Mouse (Mus musculus) midbrain, embryonic 13.5 days (tissue): ENCODE data around the gene Npc2. TPM values are rescaled to one million over a fixed set of nuclear protein-coding genes. Genes with fewer than 3 reads are reported as not detected.

Source experiments
- ATAC-seq: fragments of 200-750 bp; cut with Nextera tagmentation; 2 replicates; pipeline ENCODE4 v1.8.0; 2017; ENCODE audit warnings: mild to moderate bottlenecking, moderate TSS enrichment, moderate library complexity
- H3K27ac ChIP-seq: fragments of 300-500 bp; sonication (generic); 2 replicates; pipeline ENCODE4 v1.5.1; 2015; ENCODE audit warnings: inconsistent platforms, mild to moderate bottlenecking, moderate library complexity
- H3K27me3 ChIP-seq: fragments of 300-500 bp; sonication (generic); 2 replicates; pipeline ENCODE4 v1.6.1; 2015; ENCODE audit warnings: mild to moderate bottlenecking, inconsistent platforms
- H3K36me3 ChIP-seq: fragments of 300-500 bp; sonication (generic); 2 replicates; pipeline ENCODE4 v1.6.1; 2015; ENCODE audit warnings: mild to moderate bottlenecking, inconsistent platforms
- H3K4me1 ChIP-seq: fragments of 300-500 bp; sonication (generic); replicated peaks from 2 replicates; pipeline ENCODE4 v1.6.1; 2015; ENCODE audit warnings: inconsistent platforms
- H3K4me2 ChIP-seq: fragments of 300-500 bp; sonication (generic); replicated peaks from 2 replicates; pipeline ENCODE4 v1.6.1; 2015; ENCODE audit warnings: moderate library complexity, mild to moderate bottlenecking, inconsistent platforms
- H3K4me3 ChIP-seq: fragments of 300-500 bp; sonication (generic); replicated peaks from 2 replicates; pipeline ENCODE4 v1.5.1; 2015; ENCODE audit warnings: mild to moderate bottlenecking, inconsistent platforms
- H3K9ac ChIP-seq: fragments of 300-500 bp; sonication (generic); replicated peaks from 2 replicates; pipeline ENCODE4 v1.6.1; 2015; ENCODE audit warnings: mild to moderate bottlenecking, inconsistent platforms
- H3K9me3 ChIP-seq: fragments of 300-500 bp; sonication (generic); 2 replicates; pipeline ENCODE4 v1.6.1; 2016; ENCODE audit warnings: mild to moderate bottlenecking, inconsistent platforms
- WGBS: fragments of 180-500 bp; shearing (Covaris S2); methylation state at CpG from one replicate; pipeline ENCODE4 v1.1.7; 2015; 5-methylcytosine and 5-hydroxymethylcytosine counted together
- polyA plus RNA-seq: library from polyadenylated mRNA; unstranded; fragments of >200 nt; fragmentation: Nextera tagmentation; extraction: Ambion mirVana; gene quantifications from 2 replicates; pipeline ENCODE4 v1.2.1, GENCODE M21; 2015

Npc2 gene
- polyA plus RNA-seq, 1 experiment from 2014 or later = 87.8 TPM

DNA sequence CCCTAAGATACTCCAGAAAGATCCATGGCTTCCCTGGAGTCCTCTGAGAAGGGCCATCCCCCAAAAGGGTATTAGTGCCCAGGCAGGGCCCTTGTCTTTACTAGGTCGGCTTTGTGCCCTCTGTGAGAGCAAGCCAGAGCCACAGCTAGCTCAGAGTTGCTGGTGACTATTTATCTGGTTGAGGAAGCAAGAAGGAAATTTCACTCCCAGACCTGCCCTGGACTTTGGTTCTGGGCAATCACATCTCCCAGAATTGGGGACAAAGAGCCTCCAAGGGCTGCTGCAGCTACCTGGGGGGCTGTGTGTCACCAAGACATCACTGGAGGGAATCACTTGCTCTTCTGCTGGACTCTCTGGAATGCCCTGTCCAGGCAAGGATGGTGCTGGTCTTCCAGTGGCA, 33.1 kb upstream of the Npc2 start:
- H3K4me3 ChIP-seq = no peak overlapping the region
- H3K4me1 ChIP-seq = no peaks in the 10 kb centered on the region; the same call in 1 of the 2 replicates
- H3K4me2 ChIP-seq = no peak overlapping the region
- no peaks in the 10 kb centered on the region for H3K36me3 ChIP-seq
- no peaks in the 10 kb centered on the region for H3K9me3 ChIP-seq
- H3K27ac ChIP-seq = no peak overlapping the region
- H3K9ac ChIP-seq = no peak overlapping the region
- ATAC-seq = no peak
- WGBS = 84% methylated on average over 1 of the region's 1 CpGs
- no peaks in the 10 kb centered on the region for H3K27me3 ChIP-seq

DNA sequence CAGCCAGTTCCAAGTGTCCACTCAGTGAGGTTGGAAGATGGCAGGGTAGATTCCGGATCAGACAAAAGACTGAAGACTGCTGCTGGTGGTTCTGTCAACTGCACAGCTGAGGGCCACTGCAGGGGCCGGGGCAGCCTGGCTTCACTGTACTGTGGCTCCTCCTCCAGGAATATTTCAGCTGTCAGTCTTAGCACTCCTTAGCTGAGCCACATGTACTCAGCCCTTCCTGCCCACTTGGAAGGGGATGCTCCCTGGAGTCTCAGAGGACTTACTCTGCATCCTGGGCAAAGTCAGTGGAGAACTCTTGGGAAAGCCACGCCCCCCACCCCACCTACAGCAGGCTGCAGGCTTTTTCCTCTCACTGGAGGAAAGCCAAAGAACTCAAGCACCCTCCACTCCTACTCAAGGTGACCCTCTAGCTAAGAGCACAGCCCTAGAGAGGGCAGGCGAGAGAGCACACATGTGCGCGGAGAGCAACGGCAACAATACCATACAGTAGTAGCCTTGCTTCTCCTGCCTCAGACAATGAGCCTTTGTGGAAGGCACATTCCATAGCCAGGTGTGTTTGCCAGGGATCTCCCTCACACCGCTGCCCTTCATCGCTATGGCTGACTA, 32.4 kb upstream of the Npc2 start:
- 80% methylated on average over 9 of the region's 9 CpGs for WGBS
- no peaks in the 10 kb centered on the region; the same call in 1 of the 2 replicates for H3K4me1 ChIP-seq
- no peaks in the 10 kb centered on the region for H3K9me3 ChIP-seq
- H3K4me2 ChIP-seq = no peak overlapping the region
- H3K9ac ChIP-seq = no peak overlapping the region
- H3K27ac ChIP-seq = no peak overlapping the region
- no peaks in the 10 kb centered on the region for H3K27me3 ChIP-seq
- no peak overlapping the region for H3K4me3 ChIP-seq
- ATAC-seq = no peak
- H3K36me3 ChIP-seq = no peaks in the 10 kb centered on the region

DNA sequence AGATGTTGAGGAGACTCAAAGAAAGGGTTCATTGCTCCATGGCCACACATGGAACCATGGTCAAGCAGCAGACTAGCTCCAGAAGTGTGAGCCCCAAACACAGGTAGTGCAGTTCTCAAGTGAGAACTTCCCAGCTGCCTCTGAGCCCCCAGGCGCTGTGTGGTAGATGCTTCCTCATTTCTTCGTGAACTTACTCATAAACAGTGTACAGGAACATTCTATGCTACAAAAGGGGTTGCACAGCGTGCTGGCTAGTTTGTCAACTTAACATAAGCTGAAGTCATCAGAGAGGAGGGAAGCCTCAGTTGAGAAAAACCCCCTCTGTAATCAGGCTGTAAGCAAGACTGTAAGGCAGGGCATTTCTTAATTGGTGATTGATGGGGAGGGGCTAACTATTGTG, 29.7 kb upstream of the Npc2 start:
- Histone ChIP-seq H3K36me3 (no peaks in the 10 kb centered on the region), H3K4me2 (no peak overlapping the region), H3K9ac (no peak overlapping the region), H3K4me3 (no peak overlapping the region), H3K4me1 (no peaks in the 10 kb centered on the region; the same call in 1 of the 2 replicates), H3K27me3 (no peaks in the 10 kb centered on the region), H3K27ac (no peak overlapping the region), H3K9me3 (no peaks in the 10 kb centered on the region)
- WGBS = 88% methylated on average over 3 of the region's 3 CpGs
- ATAC-seq = no peak

DNA sequence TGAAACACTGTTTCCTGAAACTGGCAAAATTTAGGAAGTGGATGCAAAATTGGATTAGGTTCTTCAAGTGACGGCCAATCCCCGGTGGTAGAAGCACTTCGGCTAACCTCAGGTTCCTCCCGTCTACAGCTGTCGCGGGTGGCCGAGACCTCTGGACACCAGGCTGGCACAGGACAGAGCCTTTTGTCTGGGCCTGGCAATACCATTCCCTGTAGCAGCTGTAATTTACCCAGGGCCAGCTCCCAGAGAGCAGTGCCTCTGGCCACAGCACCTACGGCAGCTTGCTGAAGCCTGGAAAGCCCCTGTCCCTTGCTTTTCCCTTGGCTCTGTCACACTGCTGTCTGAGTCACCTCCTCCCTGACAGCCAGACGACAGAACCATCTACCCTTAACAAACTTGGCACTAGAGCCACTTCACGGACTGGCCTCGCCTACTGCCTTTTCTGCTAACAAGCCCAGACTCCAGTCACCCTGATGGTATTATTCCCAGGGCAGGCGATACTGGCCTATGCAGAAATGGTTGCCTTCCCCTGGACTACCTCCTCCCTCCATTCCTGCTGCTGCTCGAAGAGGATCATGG, 28.7 kb upstream of the Npc2 start:
- Histone ChIP-seq H3K27me3 (no peaks in the 10 kb centered on the region), H3K4me3 (no peak overlapping the region), H3K36me3 (no peaks in the 10 kb centered on the region), H3K4me2 (no peak overlapping the region), H3K9me3 (no peaks in the 10 kb centered on the region), H3K27ac (no peak overlapping the region), H3K4me1 (no peaks in the 10 kb centered on the region; the same call in 1 of the 2 replicates), H3K9ac (no peak overlapping the region)
- WGBS = 92% methylated on average over 13 of the region's 13 CpGs
- ATAC-seq = no peak

DNA sequence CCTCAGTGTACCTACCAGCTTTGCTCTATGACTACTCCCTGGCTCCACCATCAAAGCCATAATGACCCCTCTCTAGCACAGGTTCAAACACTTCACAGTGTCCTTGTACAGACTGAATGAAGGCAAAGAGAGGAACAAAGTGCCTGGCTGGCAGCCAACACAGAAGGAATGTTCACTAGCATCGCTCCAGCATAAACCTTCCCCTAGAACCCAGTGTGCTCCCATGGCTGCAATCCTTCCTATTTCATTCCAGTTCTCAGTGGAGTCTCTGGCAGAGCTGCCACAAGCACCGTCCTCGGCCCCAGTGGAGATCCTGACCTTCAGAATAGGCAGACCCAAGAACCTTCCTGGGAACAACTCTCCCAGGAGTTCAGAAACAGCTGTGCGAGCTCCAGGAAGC, 27.5 kb upstream of the Npc2 start:
- H3K9me3 ChIP-seq = no peaks in the 10 kb centered on the region
- no peak overlapping the region for H3K27ac ChIP-seq
- no peak overlapping the region for H3K4me2 ChIP-seq
- no peaks in the 10 kb centered on the region for H3K27me3 ChIP-seq
- no peaks in the 10 kb centered on the region for H3K4me1 ChIP-seq
- H3K36me3 ChIP-seq = no peaks in the 10 kb centered on the region
- H3K9ac ChIP-seq = no peak overlapping the region
- H3K4me3 ChIP-seq = no peak overlapping the region
- 77% methylated on average over 4 of the region's 4 CpGs for WGBS
- ATAC-seq = no peak

DNA sequence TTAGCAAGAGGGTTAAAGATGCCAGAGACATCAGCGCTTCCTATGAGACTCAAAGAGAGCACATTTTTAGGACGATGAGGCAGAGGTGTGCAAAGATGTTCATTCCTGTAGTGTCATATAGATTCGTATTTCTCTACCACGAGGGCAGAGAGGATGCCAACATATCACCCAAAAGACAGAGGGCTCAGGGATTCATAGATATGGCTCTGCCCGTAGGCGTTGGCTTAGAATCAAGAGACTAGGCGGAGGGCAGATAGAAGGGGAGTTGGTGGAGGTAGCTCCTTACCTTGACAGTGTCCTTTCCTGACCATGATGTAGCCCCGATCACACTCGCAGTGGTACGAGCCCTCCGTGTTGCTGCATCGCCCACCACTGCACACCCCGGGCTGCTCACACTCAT, 26.1 kb upstream of the Npc2 start:
- Histone ChIP-seq H3K4me3 (no peak overlapping the region), H3K27me3 (no peaks in the 10 kb centered on the region), H3K27ac (no peak overlapping the region), H3K4me1 (no peaks in the 10 kb centered on the region), H3K9me3 (no peaks in the 10 kb centered on the region), H3K36me3 (no peaks in the 10 kb centered on the region), H3K9ac (no peak overlapping the region), H3K4me2 (no peak overlapping the region)
- ATAC-seq = no peak
- WGBS = 94% methylated on average over 13 of the region's 13 CpGs

DNA sequence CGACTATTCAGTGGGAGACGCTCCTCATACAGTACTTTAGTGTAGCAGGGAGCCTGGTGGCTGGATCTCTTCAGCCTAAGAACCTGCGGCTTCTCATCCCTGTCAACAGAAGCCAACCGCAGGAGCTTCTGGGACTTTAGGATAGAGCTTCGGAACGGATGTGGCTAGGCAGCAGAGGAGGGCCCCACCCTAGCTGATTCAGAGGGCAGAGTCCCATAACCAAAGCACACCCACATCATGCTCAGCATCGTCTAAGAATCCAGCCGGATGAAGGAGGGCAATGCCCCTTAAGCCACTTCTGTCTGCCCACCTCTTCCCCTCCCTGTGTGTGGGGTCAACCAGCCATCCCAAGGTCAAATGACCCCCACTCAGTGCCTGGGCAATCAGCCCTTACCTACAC, 21.7 kb upstream of the Npc2 start:
- H3K9ac ChIP-seq = no peak overlapping the region
- peaks cover 3% of the 10 kb centered on the region; the same call in 1 of the 2 replicates for H3K4me1 ChIP-seq
- no peak overlapping the region for H3K4me3 ChIP-seq
- WGBS = 87% methylated on average over 8 of the region's 8 CpGs
- H3K27ac ChIP-seq = no peak overlapping the region
- H3K36me3 ChIP-seq = no peaks in the 10 kb centered on the region
- no peak overlapping the region for H3K4me2 ChIP-seq
- ATAC-seq = no peak
- no peaks in the 10 kb centered on the region for H3K9me3 ChIP-seq
- no peaks in the 10 kb centered on the region for H3K27me3 ChIP-seq

DNA sequence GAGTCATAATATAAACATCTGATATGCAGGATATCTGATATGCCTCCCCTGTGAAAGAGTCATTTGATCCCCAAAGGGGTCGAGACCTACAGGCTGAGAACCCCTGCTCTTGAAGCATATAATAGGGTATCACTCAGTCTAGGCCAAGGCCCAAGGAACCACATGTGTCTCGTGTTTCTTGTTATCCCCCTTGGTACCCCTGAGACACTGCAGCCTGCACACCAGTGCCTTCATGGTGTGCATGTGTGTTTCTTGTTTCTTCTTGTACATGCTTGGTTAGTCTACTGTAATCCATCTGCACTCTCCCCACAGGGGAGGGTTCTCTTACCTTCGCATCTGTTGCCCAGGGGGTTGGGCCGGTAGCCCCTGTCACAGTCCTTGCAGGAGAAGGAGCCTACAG, 19.7 kb upstream of the Npc2 start:
- Histone ChIP-seq H3K4me1 (peaks cover 3% of the 10 kb centered on the region; the same call in 1 of the 2 replicates), H3K4me3 (no peak overlapping the region), H3K9me3 (no peaks in the 10 kb centered on the region), H3K27ac (no peak overlapping the region), H3K36me3 (no peaks in the 10 kb centered on the region), H3K27me3 (no peaks in the 10 kb centered on the region), H3K9ac (no peak overlapping the region), H3K4me2 (no peak overlapping the region)
- no peak for ATAC-seq
- 87% methylated on average over 4 of the region's 4 CpGs for WGBS

DNA sequence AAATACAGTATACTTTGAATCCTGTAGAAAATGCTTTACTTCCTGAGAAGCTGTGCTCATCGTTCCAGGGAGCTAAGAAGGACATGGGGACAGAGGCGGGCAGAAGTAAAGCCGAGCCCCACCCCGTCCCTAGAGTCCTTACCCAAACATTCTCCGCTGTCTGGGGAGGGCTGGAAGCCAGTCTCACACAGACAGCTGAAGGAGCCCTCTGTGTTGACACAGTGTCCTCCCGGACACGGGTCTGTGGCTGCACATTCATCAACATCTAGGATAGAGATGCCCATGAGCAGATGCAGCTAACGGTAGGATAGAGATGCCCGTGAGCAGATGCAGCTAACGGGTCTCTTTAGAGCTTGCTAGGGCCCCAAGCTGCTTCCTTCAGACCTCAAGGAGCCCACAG, 17.9 kb upstream of the Npc2 start:
- H3K36me3 ChIP-seq = no peaks in the 10 kb centered on the region
- H3K9ac ChIP-seq = no peak overlapping the region
- no peak overlapping the region for H3K4me2 ChIP-seq
- H3K27me3 ChIP-seq = no peaks in the 10 kb centered on the region
- no peak overlapping the region for H3K27ac ChIP-seq
- no peak for ATAC-seq
- H3K9me3 ChIP-seq = no peaks in the 10 kb centered on the region
- H3K4me3 ChIP-seq = no peak overlapping the region
- H3K4me1 ChIP-seq = peaks cover 8% of the 10 kb centered on the region; the same call in 1 of the 2 replicates
- WGBS = 73% methylated on average over 10 of the region's 10 CpGs

DNA sequence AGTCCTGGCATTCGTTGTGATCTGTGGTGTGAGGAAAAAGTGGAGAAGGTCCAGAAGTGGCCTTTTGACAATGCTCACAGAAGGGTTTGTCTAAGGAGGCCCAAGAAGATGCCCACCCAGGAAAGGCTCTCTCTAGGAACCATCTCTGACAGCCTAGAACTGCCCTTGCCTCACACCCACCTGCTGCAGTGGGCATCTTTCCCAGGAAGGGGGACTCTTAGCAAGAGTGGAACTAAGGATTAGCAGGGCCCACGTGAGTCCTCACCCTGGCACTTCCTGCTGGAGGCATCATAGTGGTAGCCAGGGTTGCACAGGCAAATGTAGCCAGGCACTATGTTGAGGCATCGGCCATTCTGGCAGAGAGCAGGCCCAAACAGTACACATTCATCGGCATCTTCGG, 13.1 kb upstream of the Npc2 start:
- 59% methylated on average over 5 of the region's 5 CpGs for WGBS
- Histone ChIP-seq H3K4me3 (no peak overlapping the region), H3K27me3 (0 out of 2 replicates have a peak, but pooled peaks cover 5% of the 10 kb centered on the region), H3K4me2 (no peak overlapping the region), H3K9ac (no peak overlapping the region; the same call in 1 of the 2 replicates), H3K27ac (no peak overlapping the region), H3K9me3 (no peaks in the 10 kb centered on the region), H3K4me1 (peaks cover 8% of the 10 kb centered on the region), H3K36me3 (no peaks in the 10 kb centered on the region)
- no peak for ATAC-seq

DNA sequence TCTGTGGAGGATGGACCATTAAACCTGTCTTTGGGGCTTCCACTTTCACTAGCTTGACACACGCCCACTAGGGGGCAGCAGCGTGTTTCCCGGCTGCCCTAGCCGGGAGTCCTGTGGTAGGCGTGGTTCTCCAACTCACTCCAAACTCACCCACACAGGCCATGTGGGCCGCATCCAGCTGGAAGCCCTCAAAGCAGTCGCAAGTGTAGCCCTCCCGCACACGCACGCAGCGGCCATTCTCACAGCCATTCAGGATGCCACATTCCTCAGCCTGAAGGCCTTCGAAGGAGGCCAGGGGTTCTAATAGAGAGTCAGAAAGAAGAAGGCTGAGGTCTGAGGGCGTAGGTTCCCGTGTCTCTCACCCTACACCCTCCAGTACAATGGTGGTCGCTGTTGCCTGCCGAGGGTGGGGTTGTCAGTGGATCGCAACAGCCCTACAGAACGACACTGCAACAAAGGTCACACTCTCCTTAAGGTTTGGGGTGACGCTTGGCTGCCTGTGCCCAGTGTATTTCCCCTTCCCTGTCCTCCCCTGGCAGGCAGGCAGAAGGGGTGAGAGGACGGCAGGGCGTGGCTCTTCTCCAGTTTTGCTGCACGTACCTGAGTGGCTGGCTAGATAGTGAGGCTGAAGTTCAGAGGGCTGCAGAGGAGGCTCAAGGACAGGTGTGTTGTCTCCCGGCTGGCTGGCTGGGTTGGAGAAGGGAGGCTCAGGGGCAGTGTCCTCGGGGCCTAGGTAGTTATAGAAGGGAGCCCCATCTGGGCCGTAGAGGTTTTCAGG, 11.8 kb upstream of the Npc2 start:
- H3K27me3 ChIP-seq = 0 out of 2 replicates have a peak, but pooled peaks cover 5% of the 10 kb centered on the region
- H3K4me1 ChIP-seq = peaks cover 7% of the 10 kb centered on the region
- no peak overlapping the region for H3K27ac ChIP-seq
- 0 out of 2 replicates have a peak overlapping the region, but pooled peaks have one; percentile 19 for H3K4me2 ChIP-seq
- no peaks in the 10 kb centered on the region for H3K36me3 ChIP-seq
- H3K4me3 ChIP-seq = no peak overlapping the region
- ATAC-seq = peak; percentile 83
- H3K9me3 ChIP-seq = no peaks in the 10 kb centered on the region
- 35% methylated on average over 25 of the region's 25 CpGs for WGBS
- no peak overlapping the region for H3K9ac ChIP-seq

DNA sequence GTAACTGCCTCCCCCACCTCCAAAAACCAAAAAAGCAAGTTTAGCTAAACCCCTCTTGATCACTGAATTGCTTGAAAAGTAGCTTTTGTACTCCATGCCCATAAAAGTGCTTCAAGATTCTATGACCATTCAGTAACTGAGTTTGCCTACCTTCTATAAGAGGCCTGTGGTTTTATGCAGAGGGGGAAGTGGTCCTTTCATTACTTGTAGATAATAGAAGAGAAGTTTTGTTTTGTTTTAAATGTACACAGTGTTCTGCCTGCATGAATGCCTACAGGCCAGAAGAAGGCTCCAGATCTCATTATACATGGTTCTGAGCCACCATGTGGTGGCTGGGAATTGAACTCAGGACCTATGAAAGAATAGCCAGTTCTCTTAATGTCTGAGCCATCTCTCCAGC, 3.3 kb upstream of the Npc2 start:
- Histone ChIP-seq H3K9ac (no peak overlapping the region), H3K4me1 (peaks cover 21% of the 10 kb centered on the region), H3K27me3 (no peaks in the 10 kb centered on the region), H3K36me3 (no peaks in the 10 kb centered on the region), H3K4me3 (no peak overlapping the region), H3K9me3 (no peaks in the 10 kb centered on the region), H3K4me2 (no peak overlapping the region), H3K27ac (no peak overlapping the region)
- no peak for ATAC-seq
